Mouse (Mus musculus) cerebellum, postnatal 14 days (tissue): ENCODE measurements around the gene Acly.

Source experiments
- DNase-seq, 2 experiments: peaks; one replicate each; pipeline ENCODE4 v3.0.0; 2021; ENCODE audit warnings: mixed read lengths in 2 of 2

Gene Acly

GRCm38 (mm10) chr11:100527458-100528374, at the start of gene Acly:
Acly (minus strand) TSS chr11:100528000.
- DNase-seq: peak; percentile 99 to 100

GRCm38 (mm10) chr11:100576256-100576655, 48.5 kb upstream of the Acly start:
- no peak for DNase-seq

GRCm38 (mm10) chr11:100575484-100575855, 47.7 kb upstream of the Acly start:
- DNase-seq: peak in 1 of 2 experiments; percentile 35

- DNase-seq: peak; percentile 69 to 70
Observed at GRCm38 (mm10) chr11:100574708-100575483, 47.1 kb upstream of the Acly start, which contains the start of gene Cnp. Cnp (plus strand) TSS chr11:100574904.

DNA sequence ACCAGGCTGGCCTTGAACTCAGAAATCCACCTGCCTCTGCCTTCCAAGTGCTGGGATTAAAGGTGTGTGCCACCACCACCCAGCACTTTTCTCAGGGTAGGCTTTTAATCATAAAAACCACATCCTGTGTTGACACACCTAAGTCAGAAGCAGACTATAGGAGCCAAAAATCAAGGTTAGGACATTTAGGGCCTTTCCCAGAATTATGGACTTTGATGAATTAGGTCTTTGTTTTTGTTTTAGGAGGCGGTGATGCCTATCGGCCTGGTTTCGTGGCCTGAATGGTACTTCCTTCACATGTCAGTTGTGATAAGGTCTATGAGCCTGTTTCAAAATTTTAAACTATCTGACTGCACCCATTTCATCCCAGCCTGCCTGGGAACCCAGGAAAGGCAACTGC, 46.4 kb upstream of the Acly start:
- DNase-seq: no peak

DNA sequence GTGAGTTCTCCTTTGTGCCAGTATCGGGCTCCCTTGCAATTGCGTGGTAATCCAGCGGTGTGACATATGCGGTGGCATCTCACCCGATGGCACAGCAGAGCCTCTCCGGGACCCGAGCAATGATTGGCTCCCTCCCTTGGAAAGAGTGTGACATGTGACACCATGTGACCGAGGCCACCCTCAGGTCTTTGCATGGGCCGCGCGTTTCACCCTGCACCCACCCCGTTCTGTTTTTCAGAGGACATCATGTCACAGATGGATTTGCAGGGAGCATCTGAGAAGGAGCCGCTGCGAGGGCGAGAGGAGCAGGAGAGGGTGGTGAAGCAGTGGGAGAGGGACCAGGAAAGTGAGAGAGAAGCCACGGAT, 43.4 kb upstream of the Acly start:
- peak in 1 of 2 experiments; percentile 38 for DNase-seq

- DNase-seq: peak; percentile 90 to 91
Observed at GRCm38 (mm10) chr11:100570430-100571201, 42.8 kb upstream of the Acly start.

DNA sequence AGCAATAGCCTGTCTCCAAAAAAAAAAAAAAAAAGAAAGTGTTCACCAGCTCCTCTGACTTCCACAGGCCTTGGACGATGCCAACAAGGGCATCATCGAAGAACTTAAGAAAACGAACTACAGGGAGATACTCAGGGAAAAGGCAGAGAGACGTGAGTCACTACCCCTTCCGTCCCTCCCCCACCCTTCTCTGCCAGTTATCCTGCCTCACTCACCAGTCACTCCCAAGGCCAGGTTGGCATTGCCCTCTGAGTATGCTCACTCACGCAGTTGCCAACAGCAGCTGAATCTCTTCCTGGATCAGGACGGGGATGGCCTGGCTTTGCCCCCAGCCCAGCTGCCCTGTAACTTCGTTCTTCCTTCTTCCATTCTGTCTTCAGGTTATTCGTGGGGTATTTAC, 42.0 kb upstream of the Acly start:
- no peak for DNase-seq

DNA sequence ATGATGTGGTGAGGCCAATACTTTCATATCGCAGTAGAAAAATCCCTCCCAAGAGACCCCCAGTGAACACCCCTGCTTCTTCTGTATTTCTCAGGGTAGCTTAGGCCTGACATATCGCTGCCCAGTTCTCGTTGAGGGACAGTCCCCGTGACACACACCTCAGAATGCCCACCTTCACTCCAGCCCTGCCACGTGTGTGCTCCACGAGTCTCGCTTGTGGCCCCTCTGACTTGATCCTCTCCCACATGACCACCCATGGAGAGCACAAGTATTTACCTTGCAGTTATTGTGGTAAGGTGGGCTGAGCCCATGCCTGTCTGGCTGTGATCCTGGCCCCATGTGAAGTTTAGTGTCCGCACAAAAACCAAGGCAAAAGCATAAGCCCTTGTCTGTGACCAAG, 40.9 kb upstream of the Acly start:
- no peak for DNase-seq

DNA sequence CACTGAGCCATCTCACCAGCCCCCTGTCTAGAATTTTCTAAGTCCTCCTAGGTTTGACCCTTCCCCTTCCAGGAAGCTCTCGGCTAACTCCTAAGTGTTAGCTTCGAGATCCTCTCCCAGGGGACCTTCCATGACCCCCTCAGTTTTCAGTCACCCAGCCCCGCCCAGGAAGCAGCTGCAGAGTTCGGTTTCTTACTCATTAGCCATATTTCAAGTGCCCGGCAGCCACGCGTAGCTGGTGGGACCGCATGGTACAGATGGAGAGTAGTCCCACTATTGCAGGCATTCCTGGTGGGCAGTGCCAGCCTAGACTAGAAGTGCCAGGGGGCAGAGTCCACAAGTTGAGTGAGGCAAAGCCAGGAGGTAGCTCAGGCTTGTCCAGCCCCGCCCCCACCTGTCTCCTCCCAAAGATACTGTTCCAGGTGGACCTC, 40.0 kb upstream of the Acly start:
- DNase-seq: no peak

DNA sequence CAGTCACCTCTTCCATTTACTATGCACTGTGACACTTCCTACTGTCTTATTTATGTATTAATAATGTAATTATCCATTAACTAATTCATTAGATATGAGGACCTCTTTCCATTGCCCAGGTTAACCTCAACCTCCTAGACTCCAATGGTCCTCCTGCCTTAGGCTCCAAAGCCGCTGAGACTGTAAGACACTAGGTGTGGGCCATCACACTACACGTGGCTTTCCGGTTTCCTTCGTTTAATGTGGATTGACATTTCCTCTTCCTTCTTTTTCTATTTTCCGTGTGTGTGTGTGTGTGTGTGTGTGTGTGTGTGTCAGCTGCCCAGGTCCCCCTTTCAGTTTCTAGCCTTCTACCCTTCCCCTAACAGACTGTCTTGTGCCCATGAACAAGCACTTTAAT, 39.4 kb upstream of the Acly start:
- DNase-seq: no peak

DNA sequence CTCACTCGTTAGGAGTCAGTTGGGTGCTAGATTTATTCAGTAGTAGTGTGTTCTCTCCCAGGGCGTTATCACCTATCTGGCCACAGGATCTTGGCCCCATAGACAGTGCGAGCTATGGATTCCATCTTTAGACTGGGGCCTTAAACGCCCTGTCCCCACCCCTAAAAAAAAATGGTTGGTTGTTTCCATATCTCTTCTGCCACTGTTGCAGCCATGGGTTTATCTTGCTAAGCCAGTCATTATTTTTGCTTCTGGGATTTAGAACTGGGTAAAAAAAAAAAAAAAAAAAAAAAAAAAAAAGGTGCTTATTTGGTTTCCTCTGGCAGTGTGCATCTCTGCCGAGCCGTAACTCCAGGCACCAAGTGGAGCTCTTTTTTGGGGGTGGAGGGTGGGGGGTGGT, 36.9 kb upstream of the Acly start:
- no peak for DNase-seq

DNA sequence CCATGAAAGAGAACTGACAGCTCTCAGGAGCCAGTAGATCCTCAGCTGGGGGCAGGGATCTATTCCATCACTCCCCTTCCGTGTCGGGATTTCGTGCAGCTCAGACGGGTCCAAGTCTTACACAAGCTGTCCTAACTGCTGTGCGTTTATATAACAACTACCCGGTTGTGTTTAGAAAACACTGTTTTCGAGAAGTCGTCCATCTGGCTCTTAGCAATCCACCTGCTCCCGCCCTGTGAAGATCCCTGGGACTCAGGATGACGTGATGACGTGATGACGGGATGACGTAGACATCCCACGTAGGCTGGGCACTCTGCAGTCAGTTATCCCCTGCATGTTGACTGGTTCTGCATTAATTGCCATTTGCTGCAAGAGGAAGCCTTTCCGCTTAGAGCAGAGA, 36.5 kb upstream of the Acly start:
- no peak for DNase-seq

GRCm38 (mm10) chr11:100561748-100562147, 33.9 kb upstream of the Acly start:
- DNase-seq: no peak

GRCm38 (mm10) chr11:100559476-100559875, 31.7 kb upstream of the Acly start:
- DNase-seq: no peak

- DNase-seq: no peak
Observed at GRCm38 (mm10) chr11:100557563-100557962, 29.8 kb upstream of the Acly start.

DNA sequence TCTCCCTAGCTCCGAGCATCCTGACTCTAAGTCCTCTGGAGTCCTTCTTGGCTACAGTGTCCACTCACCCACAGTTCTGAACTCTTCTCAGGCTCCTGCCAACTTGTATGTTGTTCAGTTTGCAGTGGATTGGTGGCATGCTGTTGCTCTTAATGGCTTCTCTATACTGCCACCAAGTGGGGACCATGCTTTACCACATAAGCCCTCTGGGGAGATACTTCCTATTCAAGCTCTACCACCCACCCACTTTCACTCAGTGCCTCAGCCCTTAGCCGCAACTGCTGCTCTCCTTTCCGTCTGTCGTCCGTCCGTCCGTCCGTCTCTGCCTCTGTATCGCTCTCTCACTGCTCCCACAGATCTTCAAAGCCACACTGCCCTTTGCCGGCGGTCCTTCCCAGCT, 27.8 kb upstream of the Acly start:
- DNase-seq: peak; percentile 75

GRCm38 (mm10) chr11:100552842-100553241, 25.0 kb upstream of the Acly start:
- DNase-seq: no peak

- DNase-seq: no peak
Observed at GRCm38 (mm10) chr11:100550101-100550500, 22.3 kb upstream of the Acly start.

DNA sequence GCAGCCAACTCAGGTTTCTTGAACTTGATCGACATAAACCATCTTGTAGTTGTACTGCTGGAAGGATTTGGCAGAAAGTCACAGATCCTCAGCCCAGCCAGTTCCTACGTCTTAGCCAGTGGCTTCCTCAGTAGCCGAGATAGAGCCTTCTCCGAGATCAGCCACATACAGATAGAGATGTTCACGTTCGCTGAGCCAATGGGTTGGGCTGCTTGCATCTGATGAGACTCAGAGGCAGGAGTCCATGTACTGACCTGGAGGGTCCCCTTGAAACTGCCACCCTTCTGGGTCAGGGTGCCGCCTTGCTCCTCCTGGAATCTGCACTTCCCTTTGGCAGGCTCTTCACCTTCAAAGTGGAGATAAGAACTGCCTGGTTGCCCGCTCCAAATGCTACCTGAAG, 21.7 kb upstream of the Acly start:
- no peak for DNase-seq

GRCm38 (mm10) chr11:100548141-100548540, 20.3 kb upstream of the Acly start:
- no peak for DNase-seq

DNA sequence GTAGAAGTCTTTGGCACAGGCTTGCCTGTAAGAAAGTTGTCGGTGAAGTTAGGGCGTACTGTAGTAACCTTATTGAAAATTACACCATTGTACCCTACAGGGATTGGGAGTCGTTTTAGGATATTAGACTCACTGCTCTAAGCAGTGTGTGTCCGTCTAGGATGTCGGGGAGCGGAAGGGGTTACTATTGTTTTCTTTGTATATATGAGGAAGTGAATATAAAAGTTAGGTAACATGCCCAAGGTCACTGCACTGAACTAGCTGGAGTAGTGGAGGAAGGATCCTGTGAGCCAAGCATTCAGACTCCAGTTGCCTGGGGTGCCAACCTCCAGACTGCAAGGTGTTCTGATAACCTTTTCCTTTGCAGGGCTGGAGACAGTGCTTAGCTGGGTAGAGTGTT, 19.2 kb upstream of the Acly start:
- no peak for DNase-seq

DNA sequence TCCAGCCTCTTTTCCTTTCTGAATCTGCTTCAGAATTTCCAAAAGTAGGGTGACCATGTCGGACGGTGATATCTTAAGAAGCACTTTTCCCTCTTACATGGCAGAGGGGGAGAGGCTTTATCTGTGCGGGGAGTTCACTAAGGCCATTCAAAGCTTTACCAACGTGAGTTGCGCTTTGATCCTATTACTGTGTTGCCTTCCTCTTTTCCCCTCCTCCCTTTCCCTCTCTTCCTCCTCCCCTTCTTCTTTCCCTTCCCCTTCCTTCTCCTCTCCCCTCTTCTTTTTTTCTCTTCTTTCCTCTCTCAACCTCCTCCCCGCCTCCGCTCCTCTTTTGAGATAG, 17.9 kb upstream of the Acly start:
- no peak for DNase-seq
